Mouse (Mus musculus) NIH3T3 (cell line): ENCODE results near the gene Prmt8.
A peak's percentile ranks its signal among the peaks of the same experiment; 100 is the strongest.

ENCODE experiments used
- DNase-seq: peaks from one replicate; pipeline ENCODE4 v3.0.0-alpha.2; 2012; ENCODE audit warnings: low read depth

The Prmt8 gene

DNA sequence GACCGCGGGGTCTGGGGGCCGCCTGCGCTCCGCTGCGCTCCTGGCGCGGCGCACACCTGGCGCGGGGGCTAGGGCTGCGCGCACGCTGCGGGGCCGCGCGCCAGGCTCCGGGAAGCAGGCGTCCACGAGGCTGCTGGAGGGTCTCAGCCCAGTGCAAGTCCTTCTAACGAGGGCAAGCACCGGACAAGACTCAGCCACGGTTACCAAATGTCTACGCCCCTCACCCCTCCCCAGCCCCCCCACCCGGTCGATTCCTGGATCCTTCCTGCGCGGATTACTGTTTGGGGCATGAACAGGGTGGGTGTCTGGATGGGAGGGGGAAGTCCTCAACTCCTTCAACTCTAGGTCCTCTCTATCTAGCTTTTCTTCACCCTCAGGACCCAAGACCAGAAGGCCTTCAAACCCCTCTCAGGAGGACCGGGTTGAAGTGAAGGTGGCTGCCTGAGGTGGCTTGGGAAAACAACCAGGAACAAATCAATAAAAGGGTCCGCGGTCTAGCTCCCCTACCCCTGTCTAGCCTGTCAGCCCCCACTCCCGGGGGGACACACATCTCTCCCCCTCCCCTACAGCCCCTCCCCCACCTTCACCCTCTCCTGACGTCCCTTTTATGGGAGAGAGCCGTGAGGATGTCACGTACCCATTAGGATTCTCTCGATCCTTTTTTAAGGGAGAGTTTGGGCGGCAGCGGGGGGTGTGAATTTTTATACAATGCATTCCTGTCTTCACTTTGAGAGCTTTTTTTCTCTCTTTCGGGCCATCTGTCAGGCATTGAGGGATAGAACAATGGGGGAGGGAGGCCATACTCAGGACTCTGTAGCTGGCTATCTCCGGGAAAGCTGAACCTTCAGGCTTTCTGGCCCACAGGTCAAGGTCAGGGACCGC is at the start of gene Prmt8:
Prmt8 (minus strand) TSS at position 198 of the 882 bp plus-strand sequence.
- DNase-seq, result no peak

GRCm38 (mm10) chr6:127803046-127803729 is 33.9 kb upstream of the Prmt8 start:
- peak; percentile 66 for DNase-seq

GRCm38 (mm10) chr6:127802211-127802610 is 32.9 kb upstream of the Prmt8 start:
- DNase-seq, result no peak

- DNase-seq, result peak; percentile 83
These were observed 20.8 kb upstream of the Prmt8 start for GRCm38 (mm10) chr6:127790023-127790422.

DNA sequence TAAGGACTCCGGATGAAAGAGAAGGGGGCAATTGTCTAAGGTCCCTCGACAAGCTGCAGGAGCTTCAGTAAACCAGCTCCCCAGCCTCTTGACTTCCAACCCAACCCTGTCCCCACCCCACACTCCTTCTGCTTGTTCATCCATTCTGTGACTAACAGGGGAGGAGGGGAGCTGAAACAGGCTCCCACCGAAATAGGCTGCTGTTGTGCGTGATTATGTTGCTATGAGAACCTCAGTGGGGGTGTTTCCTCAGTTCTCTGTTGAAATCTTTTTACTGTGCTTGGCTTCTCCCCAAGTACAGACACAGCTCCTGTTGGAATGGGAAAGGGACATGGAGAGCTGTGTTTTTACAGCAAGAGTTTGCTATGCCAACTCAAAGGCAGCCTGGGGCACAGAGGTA is 1.5 kb upstream of the Prmt8 start:
- DNase-seq, result peak; percentile 81

DNA sequence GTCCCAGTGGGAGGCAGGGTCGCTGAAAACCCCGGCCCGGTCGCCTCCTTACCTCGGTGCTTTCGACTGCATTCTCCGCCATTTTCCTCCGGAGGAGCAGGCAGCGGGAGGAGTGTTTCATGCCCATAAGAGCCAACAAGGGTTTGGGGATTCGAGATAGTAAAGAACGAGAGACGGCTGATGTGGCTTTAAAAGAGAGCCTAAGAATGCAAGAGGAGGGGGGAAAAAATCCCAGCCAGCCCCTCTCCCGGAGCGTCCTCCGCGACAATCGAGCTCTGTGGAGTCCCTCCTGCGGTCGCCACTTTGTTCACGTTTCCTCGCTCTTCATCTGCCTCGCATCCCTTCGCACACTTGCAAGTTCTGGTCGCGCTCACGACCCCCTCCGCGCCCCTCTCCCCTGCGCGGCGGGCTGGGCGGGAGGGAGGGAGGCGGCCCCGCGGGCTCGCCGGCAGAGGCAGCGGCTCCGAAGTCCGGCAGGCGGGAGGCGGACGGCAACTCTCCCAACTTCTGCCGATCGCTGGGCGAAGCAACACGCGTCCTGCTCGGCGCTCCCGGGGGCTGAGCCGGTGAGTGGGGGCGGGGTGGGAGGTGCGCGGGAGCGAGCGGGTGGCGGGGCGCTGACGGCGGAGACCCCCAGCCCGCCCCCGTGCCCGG is 524 bp downstream of the Prmt8 start:
- DNase-seq, result no peak

DNA sequence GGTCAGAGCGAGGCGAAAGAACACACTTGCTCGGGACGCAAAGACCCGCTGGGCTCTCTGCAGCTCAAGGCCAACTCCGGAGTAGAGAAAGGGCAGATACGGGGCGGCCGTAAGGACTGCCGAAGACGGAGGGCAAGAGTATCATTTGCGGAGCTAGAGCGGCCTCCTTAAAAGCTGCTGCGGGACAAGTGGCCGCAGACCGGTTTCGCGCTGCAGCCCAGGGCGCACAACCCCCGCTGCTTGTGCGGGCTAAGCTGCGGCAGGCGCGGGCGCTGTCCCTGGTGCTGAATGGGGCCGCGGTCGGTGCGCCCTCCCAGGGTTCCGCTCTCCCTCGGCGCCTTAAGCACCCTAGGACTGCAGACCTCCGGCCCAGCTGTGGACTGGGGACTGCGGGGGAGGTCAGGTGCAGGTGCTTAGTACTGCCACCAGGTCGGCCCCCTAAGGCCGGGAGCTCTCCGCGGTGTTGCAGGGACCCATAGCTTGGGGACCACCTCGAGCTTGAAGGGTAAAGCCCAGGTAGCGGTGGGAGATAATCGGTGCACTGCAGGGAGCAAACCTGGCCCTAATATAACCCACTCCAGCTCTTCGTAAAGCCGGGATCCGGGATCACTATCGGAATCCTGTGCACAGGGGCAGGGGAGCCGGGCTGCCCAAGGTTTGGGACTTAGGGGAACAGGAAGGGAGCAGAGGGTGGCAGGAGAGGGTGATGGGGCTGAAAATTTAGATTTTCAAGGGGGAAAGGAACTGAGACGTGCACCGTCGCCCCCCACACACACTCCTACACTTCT is 1.4 kb downstream of the Prmt8 start:
- DNase-seq, result no peak

DNA sequence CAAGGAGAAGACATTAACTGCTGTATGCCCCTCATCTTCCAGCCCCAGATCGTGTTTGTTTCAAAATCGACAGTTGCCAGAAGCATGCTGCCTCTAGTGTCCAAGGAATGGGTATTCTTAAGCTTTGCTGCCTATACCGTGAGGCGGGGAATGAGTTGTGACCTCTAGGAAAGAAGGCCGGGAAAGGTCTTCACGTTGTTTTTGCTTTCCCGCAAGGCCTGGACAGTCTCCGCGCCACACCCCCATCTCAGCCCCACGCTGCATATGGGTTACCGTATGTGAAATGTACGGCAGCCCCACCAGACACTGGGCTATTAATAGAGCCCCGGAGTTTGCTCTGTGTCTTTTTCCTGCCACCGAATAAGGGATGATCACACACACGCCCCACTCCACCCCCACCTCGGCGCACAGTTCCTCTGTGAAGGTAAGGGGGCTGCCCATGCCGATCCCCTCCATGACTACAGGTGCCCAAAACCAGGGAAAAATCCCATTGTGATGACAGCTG is 2.0 kb downstream of the Prmt8 start:
- DNase-seq, result no peak

DNA sequence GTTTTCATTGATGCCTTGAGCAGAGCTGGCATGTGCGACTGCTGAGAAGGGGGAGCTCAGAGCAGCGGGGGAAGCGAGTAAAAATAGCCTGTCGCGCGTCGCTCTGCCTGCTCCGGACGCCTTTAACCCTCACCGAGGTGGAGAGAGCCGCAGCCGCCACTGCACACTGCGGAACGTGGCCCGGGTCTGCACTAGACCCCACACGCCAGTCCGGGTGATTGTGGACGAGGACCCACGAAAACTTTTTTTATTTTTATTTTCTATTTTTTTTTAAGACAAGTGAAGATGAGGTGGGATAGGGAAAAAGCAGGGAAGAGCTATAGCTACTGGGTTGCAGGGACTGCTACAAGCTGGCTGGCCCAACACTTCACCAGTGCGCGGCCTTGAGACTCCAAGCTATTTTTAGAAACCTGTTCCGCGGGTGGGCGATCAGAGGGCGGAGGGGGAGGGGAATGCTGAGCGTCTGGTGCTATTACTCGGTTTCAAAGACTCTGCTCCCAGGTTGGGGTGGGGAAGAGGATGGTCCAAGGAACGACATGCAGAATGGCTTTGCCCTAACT is 2.6 kb downstream of the Prmt8 start:
- DNase-seq, result peak; percentile 33

DNA sequence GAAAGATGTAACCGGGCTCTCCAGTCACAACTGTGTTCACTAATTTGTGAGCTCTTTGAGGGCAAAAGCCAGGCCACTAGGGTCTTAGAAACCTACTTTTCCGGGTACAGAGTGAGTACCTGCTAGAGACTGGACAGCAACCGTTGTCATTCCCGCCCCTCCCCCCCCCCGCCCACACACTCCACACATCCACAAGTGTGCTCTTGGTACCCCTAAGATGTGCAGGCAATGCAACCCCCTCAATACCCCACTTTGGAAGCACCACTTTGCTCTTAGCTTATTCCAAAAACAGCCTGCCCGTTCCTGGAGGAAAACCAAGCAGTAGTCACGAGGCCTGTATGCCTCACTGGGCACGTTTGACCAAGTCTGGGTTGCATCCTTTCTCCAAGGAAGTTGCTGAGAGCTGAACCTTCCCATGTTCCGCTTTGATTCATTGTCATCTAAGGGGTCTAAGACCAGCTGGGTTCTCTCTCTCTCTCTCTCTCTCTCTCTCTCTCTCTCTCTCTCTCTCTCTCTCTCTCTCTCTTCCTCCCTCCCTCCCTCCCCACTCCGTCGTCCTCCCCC is 3.1 kb downstream of the Prmt8 start:
- DNase-seq, result peak; percentile 41

- DNase-seq, result no peak
These were observed 3.7 kb downstream of the Prmt8 start for GRCm38 (mm10) chr6:127765573-127765972.

GRCm38 (mm10) chr6:127758264-127758663 is 11.0 kb downstream of the Prmt8 start:
- no peak for DNase-seq

DNA sequence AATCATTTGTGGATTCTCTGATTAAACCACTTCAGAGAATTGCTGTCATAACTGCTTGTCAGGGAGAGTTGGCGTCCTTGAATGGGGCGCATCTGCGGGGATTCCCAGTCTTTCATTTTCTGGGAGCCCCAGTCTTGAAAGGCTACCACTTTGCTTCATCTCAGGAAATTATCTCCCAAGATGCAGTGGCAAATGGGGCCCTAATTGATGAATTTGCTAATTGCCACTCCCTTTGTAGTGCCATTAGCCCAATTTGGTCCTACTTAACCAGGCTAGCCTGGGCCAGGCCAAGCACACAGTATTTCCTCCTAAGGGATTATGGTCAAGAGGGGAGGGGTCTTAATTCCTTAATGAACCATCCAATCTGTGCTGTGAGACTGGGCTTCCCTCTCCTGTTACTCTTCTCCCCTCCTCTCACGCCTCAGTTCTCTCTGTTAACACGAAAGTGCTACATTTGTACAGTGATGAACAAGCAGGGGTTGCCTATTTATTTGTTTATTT is 11.6 kb downstream of the Prmt8 start:
- no peak for DNase-seq

DNA sequence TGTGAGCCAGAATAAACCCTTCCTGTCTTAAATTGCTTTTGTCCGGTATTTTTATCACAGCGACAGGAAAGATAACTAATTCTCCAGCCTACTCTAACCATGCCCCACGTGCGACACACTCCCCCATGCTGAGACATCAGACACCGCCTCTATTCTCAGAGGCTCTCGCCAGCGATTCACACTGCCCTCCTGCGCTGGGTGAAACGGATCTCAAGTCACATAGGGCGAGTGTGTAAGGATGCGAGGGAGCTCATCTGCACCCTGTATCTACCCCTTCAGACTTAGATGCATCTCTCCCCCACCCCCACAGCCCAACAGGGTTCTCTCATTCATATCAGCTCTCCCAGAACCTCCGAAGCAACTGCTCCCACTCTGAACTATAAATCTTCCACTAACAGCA is 12.4 kb downstream of the Prmt8 start:
- no peak for DNase-seq

GRCm38 (mm10) chr6:127753228-127753627 is 16.0 kb downstream of the Prmt8 start:
- DNase-seq, result peak; percentile 65

GRCm38 (mm10) chr6:127752681-127753080 is 16.6 kb downstream of the Prmt8 start:
- DNase-seq, result peak; percentile 78

DNA sequence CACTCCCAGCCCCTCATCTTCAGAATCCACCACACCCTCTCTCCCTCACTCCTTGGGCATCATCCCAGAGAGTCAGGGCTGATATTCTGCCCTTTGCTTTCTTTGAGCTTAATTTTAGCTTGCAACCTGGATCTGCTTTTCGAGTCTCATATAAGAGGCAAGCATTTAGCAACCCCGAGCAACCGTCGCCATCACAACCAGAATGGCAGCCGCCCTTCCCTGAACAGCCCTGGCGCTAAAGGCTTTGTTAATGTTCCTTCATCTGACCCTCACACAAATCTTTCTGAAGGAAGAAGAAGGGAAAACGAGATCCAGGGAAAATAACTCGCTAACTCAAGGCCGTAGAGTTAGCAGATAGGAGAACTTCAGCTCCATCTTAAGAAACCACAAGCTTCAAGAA is 17.8 kb downstream of the Prmt8 start:
- DNase-seq, result no peak

GRCm38 (mm10) chr6:127748793-127749192 is 20.5 kb downstream of the Prmt8 start:
- DNase-seq, result no peak

DNA sequence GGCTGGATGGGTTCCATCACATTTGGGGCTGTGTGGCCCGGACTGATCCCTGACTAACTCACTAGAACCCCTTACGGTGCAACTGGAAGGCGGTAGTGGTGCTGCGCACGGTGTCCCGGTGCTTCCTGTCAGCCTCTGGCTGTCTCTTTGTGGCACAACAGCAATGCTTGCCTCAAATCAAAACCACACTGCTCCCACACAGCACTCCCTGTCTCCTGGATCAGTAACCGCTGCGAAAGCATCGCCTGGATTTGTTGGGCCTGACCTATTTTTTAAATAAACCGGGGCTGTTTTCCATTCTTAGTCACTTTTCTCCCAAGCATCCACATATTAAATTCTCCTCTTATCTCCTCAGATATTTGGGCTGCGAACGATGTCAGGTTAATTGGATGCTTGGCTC is 27.0 kb downstream of the Prmt8 start:
- no peak for DNase-seq

- DNase-seq, result no peak
These were observed 28.1 kb downstream of the Prmt8 start for GRCm38 (mm10) chr6:127741162-127741561.

- no peak for DNase-seq
These were observed 28.6 kb downstream of the Prmt8 start for GRCm38 (mm10) chr6:127740711-127741110.
